Mouse (Mus musculus) lung, adult 2 months (tissue): Measurements from ENCODE around the gene Pld2.

Experiments used
- CTCF ChIP-seq: fragments of 200-500 bp; IDR thresholded peaks from 2 replicates; pipeline ENCODE4 v1.5.1; 2011; ENCODE audit warnings: mild to moderate bottlenecking, low read length, control low read depth; ENCODE audit not compliant: insufficient read depth
- POLR2A ChIP-seq: fragments of 200-500 bp; IDR thresholded peaks from 2 replicates; pipeline ENCODE4 v1.6.1; 2011; ENCODE audit warnings: low read depth, mild to moderate bottlenecking, control low read depth, low read length, borderline replicate concordance; ENCODE audit errors: extremely low read depth

GRCm38 (mm10) chr11:70524782-70525181, 15.1 kb upstream of the Pld2 start:
- TF ChIP-seq CTCF (no peak), POLR2A (no peak)
